Mouse (Mus musculus) C3H10T1/2 (cell line): Measurements from ENCODE around the gene Nox3. TPM values are rescaled to one million over a fixed set of nuclear protein-coding genes. Genes with fewer than 3 reads are reported as not detected.

Source experiments
- polyA plus RNA-seq, 2 experiments: library from polyadenylated mRNA; unstranded; fragments of >200 nt; fragmentation: generic; extraction: Trizol; gene quantifications; one replicate each; pipeline ENCODE4 v1.2.1; 2012; ENCODE audit warnings: missing spikeins in 2 of 2

Gene Nox3
- polyA plus RNA-seq = not detected

DNA sequence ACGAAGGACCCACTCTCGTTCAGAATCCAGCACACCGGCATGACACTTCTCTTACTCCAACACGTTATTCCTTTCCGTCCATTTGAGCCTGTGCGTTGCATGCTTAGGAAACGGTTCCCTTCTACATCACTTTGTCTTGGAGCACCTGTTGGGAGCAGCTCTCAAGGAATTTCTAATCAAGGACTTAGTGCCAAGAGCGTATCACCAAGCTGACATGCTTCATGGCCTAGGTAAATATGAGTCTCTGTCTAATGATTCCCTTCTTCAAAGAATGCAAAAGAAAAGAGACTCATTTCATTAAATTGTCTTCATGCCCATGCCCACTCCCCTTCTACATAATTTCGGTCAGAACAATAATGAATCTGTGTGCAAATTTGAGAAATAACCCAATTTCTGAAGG, at the start of gene Nox3:
Nox3 (minus strand) TSS at position 101 of the 400 bp plus-strand sequence.

Other genes starting within 250 kb of the Nox3 start
- gene Cldn20, start 163.7 kb downstream of the Nox3 start, polyA plus RNA-seq = under 1 TPM; 0.05 to 0.21 TPM
- 1 to 10 TPM; 1.8 to 4.5 TPM for gene Tfb1m, start 138.5 kb downstream of the Nox3 start, polyA plus RNA-seq